Mouse (Mus musculus): ENCODE data around the gene Ptprf.

GRCm38 (mm10) chr4:118331777-118332176 is 40.6 kb upstream of the Ptprf start:
- TF ChIP-seq POLR2A (IDR thresholded peaks at IDR 0.05; ENCODE audit: borderline replicate concordance, extremely low read depth, low read depth, low read length) (no peak), CTCF (IDR thresholded peaks at IDR 0.05; ENCODE audit: insufficient read depth, low read length) (no peak)

Data from lung, adult 2 months (tissue).